Mouse (Mus musculus) E14TG2a.4 (cell line): ENCODE results near the gene Gm6583.
"Not testable (repeated sequence)": the region's sequence is repeated elsewhere in the genome, so short reads cannot be mapped to it uniquely, and the experiment has no call there.

Experiments
- CTCF ChIP-seq: conservative IDR thresholded peaks from 2 replicates; pipeline ENCODE4 v1.5.1; 2014; ENCODE audit warnings: low read length
- NANOG ChIP-seq: IDR thresholded peaks from 2 replicates; pipeline ENCODE4 v1.6.1; 2014; ENCODE audit warnings: borderline replicate concordance, low read length, mixed read lengths
- POU5F1 ChIP-seq: IDR thresholded peaks from 2 replicates; pipeline ENCODE4 v1.6.1; 2014; ENCODE audit warnings: low read length, borderline replicate concordance

- not testable (repeated sequence) for TF ChIP-seq CTCF, POU5F1, NANOG
Observed at GRCm38 (mm10) chr5:112319343-112319742, 36.5 kb downstream of the Gm6583 start.
